Mouse (Mus musculus) C2C12 (cell line): Measurements from ENCODE around the gene Igsf3. TPM values are rescaled to one million over a fixed set of nuclear protein-coding genes. Genes with fewer than 3 reads are reported as not detected.

ENCODE experiments used
- H3K27me3 ChIP-seq: one replicate; pipeline ENCODE4 v1.6.1; 2011; ENCODE audit not compliant: control insufficient read depth, insufficient read depth, insufficient read length
- H3K36me3 ChIP-seq: one replicate; pipeline ENCODE4 v1.6.1; 2011; ENCODE audit not compliant: control insufficient read depth, insufficient read depth
- H3K4me3 ChIP-seq: one replicate; pipeline ENCODE4 v1.5.1; 2011; ENCODE audit warnings: mild to moderate bottlenecking, control low read depth; ENCODE audit not compliant: poor library complexity, insufficient read depth, severe bottlenecking
- H3K79me2 ChIP-seq: one replicate; pipeline ENCODE4 v1.6.1; 2011; ENCODE audit not compliant: control insufficient read depth, insufficient read depth
- H3K79me3 ChIP-seq: one replicate; pipeline ENCODE4 v1.6.1; 2011; ENCODE audit warnings: low read depth, control low read depth
- H3ac ChIP-seq: one replicate; pipeline ENCODE3; 2011; ENCODE audit warnings: low read depth; ENCODE audit not compliant: control insufficient read depth, insufficient read length
- CEBPB ChIP-seq: IDR thresholded peaks from one replicate; pipeline ENCODE4 v1.6.1; 2011; ENCODE audit warnings: low read depth, mild to moderate bottlenecking, control low read depth, moderate library complexity
- CTCF ChIP-seq: IDR thresholded peaks from one replicate; pipeline ENCODE4 v1.5.1; 2011; ENCODE audit not compliant: control insufficient read depth, insufficient read depth, insufficient read length
- FOSL1 ChIP-seq: IDR thresholded peaks from one replicate; pipeline ENCODE4 v1.8.0; 2011; ENCODE audit warnings: mild to moderate bottlenecking, low read length; ENCODE audit not compliant: poor library complexity, insufficient read depth, severe bottlenecking
- MAX ChIP-seq: IDR thresholded peaks from one replicate; pipeline ENCODE4 v1.6.1; 2011; ENCODE audit warnings: mild to moderate bottlenecking, control low read depth
- MYOD1 ChIP-seq: IDR thresholded peaks from one replicate; pipeline ENCODE4 v1.6.1; 2011; ENCODE audit warnings: low read depth; ENCODE audit not compliant: control insufficient read depth, insufficient read length
- MYOG ChIP-seq: IDR thresholded peaks from one replicate; pipeline ENCODE4 v1.6.1; 2011; ENCODE audit not compliant: control insufficient read depth, insufficient read length; ENCODE audit errors: extremely low read depth
- USF1 ChIP-seq: IDR thresholded peaks from one replicate; pipeline ENCODE4 v1.6.1; 2011; ENCODE audit warnings: low read depth, mild to moderate bottlenecking, control low read depth, moderate library complexity
- polyA plus RNA-seq: library from polyadenylated mRNA; unstranded; fragments of >200 nt; fragmentation: generic; extraction: Trizol; gene quantifications from one replicate; pipeline ENCODE4 v1.2.1, GENCODE M21; 2012; ENCODE audit warnings: missing spikeins

The Igsf3 gene
- polyA plus RNA-seq, 1 experiment = 4.0 TPM

DNA sequence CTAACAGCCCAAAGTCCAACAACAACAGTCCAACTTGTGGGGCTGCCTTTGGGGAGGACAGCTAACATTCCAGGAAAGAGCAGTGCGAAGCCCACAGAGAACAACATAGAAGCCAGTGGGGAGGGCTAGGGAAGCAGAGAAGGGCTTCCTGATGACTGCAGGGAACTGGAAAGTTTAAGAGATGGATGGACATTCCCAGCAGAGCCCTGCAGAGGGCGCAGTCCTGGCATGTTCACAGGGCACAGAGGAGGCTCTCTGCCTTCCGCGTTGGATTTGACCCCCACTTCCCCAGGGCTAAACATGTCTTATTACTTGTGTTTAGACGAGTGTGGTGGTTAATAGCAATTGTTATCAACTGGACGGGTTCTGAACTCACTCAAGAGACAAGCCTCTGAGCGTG, 111.3 kb downstream of the Igsf3 start:
- Histone ChIP-seq H3K4me3 (no peak overlapping the region), H3ac (no peak overlapping the region), H3K79me2 (no peaks in the 10 kb centered on the region), H3K27me3 (no peaks in the 10 kb centered on the region), H3K36me3 (no peaks in the 10 kb centered on the region), H3K79me3 (no peaks in the 10 kb centered on the region)
- TF ChIP-seq FOSL1 (no peak), CEBPB (no peak), MYOG (no peak)

DNA sequence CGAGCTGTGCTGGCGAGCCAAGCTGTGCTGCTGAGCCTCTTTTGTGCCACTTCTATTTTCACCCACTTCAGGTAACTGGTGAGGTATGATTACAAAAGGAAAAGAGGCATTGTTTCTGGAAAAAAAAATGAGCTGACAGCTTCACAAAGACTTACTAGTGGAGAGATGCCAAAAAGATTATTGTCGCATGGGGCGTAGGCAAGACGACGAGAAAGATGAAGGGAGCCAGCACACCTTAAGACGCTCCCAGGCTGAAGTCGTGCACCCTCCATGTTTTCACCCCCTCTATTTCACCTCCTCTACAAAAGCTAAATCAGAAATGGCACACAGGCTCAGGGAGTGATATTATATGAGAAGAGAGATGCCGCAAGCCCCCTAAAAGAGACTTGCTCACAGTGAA, 113.6 kb downstream of the Igsf3 start:
- Histone ChIP-seq H3K4me3 (no peak overlapping the region), H3ac (no peak overlapping the region), H3K27me3 (no peaks in the 10 kb centered on the region), H3K79me2 (no peaks in the 10 kb centered on the region), H3K36me3 (no peaks in the 10 kb centered on the region), H3K79me3 (no peaks in the 10 kb centered on the region)
- no peak for TF ChIP-seq CEBPB
- no peak for TF ChIP-seq CTCF
- TF ChIP-seq MYOD1 = no peak

DNA sequence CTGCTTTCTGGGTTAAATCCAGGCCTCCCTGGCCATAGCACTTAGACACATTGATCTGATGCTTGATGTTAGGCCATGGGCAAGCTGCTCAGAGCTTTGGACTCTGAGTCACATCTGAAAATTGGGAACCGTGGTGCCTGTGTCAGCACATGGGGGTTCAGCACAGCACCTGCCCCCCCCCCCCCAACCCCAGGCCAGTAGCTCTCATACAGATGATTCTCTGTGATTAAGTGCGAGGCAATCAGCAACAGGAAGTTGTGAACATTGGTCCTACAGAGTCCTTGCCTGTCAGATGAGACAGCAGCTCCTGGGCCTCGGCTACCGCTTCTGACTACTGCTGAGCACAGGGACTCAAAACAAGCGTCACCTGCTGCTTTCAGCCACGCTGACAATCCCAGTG, 116.0 kb downstream of the Igsf3 start:
- H3K27me3 ChIP-seq = no peaks in the 10 kb centered on the region
- H3K79me3 ChIP-seq = no peaks in the 10 kb centered on the region
- no peak overlapping the region for H3ac ChIP-seq
- no peaks in the 10 kb centered on the region for H3K36me3 ChIP-seq
- no peaks in the 10 kb centered on the region for H3K79me2 ChIP-seq
- TF ChIP-seq MYOD1 (no peak), CTCF (no peak), MAX (no peak), CEBPB (no peak), FOSL1 (no peak), USF1 (no peak), MYOG (no peak)
- no peak overlapping the region for H3K4me3 ChIP-seq

DNA sequence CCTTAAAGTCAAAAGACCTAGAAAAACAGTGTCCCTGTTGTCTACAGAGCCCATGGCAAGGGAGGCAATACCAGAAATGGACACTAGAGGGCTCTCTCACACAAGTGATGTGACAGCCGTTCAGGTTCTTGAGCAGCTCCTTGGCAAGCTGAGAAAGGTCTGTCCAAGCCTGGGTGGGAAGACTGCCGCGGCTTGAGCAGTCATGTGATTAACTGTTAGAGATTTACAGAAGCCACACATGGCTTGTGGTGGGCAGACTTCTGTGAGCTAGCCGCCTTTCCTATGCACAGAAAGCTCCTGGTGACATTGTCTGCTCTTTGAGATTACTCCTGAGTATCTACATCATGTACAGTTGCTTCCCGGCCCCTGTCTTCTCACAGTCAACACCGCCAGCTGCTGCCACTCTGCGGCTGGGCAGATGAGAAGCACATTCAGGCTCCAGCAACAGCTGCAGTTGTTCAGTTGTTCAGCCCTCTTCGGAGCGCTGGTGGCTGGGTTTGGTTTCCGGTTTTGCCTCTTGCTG, 117.1 kb downstream of the Igsf3 start:
- no peak overlapping the region for H3K4me3 ChIP-seq
- H3K27me3 ChIP-seq = no peaks in the 10 kb centered on the region
- H3K36me3 ChIP-seq = no peaks in the 10 kb centered on the region
- no peaks in the 10 kb centered on the region for H3K79me3 ChIP-seq
- no peaks in the 10 kb centered on the region for H3K79me2 ChIP-seq
- TF ChIP-seq CTCF = peak; percentile 72
- no peak for TF ChIP-seq MAX
- peak; percentile 46 for TF ChIP-seq USF1
- no peak overlapping the region for H3ac ChIP-seq

DNA sequence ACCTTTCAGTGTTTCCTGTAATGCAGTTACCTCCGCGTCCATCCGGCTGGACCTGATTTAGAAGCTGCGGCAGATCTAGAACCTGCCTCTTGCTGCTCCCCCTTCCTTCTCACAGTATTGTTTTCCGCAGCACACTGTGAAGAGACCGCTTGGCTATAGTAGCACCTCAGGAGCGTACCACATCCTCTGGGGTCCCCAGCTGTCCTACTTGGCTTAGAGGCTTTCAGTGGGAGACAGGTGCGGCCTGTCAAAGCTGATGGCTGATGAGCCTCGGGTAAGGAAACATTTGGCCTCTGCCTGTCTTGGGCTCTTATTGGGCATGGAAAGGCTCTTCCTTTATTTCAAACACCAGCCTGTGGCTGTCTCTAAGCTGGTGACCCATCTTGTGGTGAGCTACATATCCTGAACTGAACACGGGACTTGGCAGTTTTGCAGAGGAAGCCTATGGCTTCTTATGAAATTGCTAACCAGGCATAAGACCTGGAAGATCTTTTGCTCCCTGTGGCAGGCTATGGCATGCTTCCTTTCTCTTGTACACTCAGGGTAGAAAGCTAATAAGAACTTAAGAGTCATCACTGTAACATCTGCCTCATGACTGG, 120.6 kb downstream of the Igsf3 start:
- Histone ChIP-seq H3ac (no peak overlapping the region), H3K27me3 (no peaks in the 10 kb centered on the region), H3K79me3 (no peaks in the 10 kb centered on the region), H3K4me3 (no peak overlapping the region), H3K79me2 (no peaks in the 10 kb centered on the region), H3K36me3 (no peaks in the 10 kb centered on the region)
- TF ChIP-seq CTCF = no peak
- TF ChIP-seq MYOD1 = peak; percentile 53

DNA sequence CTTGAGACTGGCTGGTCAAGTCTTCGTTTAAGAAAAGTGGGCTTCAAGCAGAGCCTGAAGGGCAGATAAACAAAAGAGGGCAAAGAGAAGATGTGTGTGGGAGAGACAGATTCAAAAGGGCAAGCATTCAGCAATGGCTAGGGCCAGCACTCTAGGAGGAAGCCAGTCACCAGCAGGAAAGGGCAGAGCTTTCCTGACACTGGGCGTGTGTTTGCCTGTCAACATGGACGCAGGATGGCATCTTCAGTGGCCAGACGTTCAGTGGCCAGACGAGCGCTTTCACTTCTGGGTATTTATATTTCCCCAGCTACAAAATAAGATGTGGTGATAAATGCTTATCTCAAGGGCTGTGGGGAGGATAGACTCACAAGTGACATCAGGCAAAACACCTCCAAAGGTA, 123.0 kb downstream of the Igsf3 start:
- no peak overlapping the region for H3ac ChIP-seq
- no peaks in the 10 kb centered on the region for H3K79me3 ChIP-seq
- no peak for TF ChIP-seq MYOD1
- TF ChIP-seq CEBPB = no peak
- TF ChIP-seq MYOG = no peak
- TF ChIP-seq FOSL1 = no peak
- TF ChIP-seq USF1 = no peak
- no peak for TF ChIP-seq CTCF
- no peak for TF ChIP-seq MAX
- H3K79me2 ChIP-seq = no peaks in the 10 kb centered on the region
- H3K4me3 ChIP-seq = no peak overlapping the region
- H3K36me3 ChIP-seq = no peaks in the 10 kb centered on the region
- no peaks in the 10 kb centered on the region for H3K27me3 ChIP-seq
